Mouse (Mus musculus) heart, embryonic 14.5 days (tissue): ENCODE data around the gene Oprl1. TPM values are rescaled to one million over a fixed set of nuclear protein-coding genes. Genes with fewer than 3 reads are reported as not detected.

Source experiments
- ATAC-seq: fragments of 200-750 bp; cut with Nextera tagmentation; 2 replicates; pipeline ENCODE4 v1.8.0; 2017; ENCODE audit warnings: low read depth, moderate TSS enrichment; ENCODE audit not compliant: insufficient number of reproducible peaks, insufficient read depth, low FRiP score
- H3K27ac ChIP-seq, 2 experiments: fragments of 200-500 bp in 1 of 2; fragments of 300-500 bp in 1 of 2; sonication (generic) in 1 of 2; replicated peaks in 1 of 2; 2 replicates each; pipeline ENCODE4 v1.5.1; 2012 to 2014; ENCODE audit warnings: low read depth in 2 of 2, low read length in 2 of 2, control low read depth in 1 of 2, mild to moderate bottlenecking in 1 of 2, mixed read lengths in 1 of 2; ENCODE audit not compliant: control insufficient read depth in 1 of 2, insufficient read depth in 1 of 2
- H3K27me3 ChIP-seq: fragments of 300-500 bp; sonication (generic); 2 replicates; pipeline ENCODE4 v1.6.1; 2014; ENCODE audit warnings: mild to moderate bottlenecking, low read length, control low read depth; ENCODE audit not compliant: control insufficient read depth, insufficient read depth
- H3K36me3 ChIP-seq: fragments of 300-500 bp; sonication (generic); 2 replicates; pipeline ENCODE4 v1.6.1; 2014; ENCODE audit warnings: mild to moderate bottlenecking, control low read depth, low read length, mixed read lengths; ENCODE audit not compliant: control insufficient read depth, insufficient read depth
- H3K4me1 ChIP-seq, 2 experiments: fragments of 200-500 bp in 1 of 2; fragments of 300-500 bp in 1 of 2; sonication (generic) in 1 of 2; 2 replicates each; pipeline ENCODE4 v1.6.1; 2012 to 2014; ENCODE audit warnings: low read length in 2 of 2, control low read depth in 1 of 2, mixed read lengths in 1 of 2; ENCODE audit not compliant: control insufficient read depth in 2 of 2, insufficient read depth in 2 of 2
- H3K4me2 ChIP-seq: fragments of 300-500 bp; sonication (generic); 2 replicates; pipeline ENCODE4 v1.6.1; 2014; ENCODE audit warnings: mild to moderate bottlenecking, low read length
- H3K4me3 ChIP-seq, 2 experiments: fragments of 200-500 bp in 1 of 2; fragments of 300-500 bp in 1 of 2; sonication (generic) in 1 of 2; 2 replicates each; pipeline ENCODE4 v1.5.1; 2012 to 2014; ENCODE audit warnings: low read length in 2 of 2, mild to moderate bottlenecking in 2 of 2, control low read depth in 1 of 2, low read depth in 1 of 2, moderate library complexity in 1 of 2; ENCODE audit not compliant: control insufficient read depth in 1 of 2, insufficient read depth in 1 of 2
- H3K9ac ChIP-seq: fragments of 300-500 bp; sonication (generic); 2 replicates; pipeline ENCODE4 v1.6.1; 2014; ENCODE audit warnings: mild to moderate bottlenecking, low read length
- H3K9me3 ChIP-seq: fragments of 300-500 bp; sonication (generic); 2 replicates; pipeline ENCODE4 v1.6.1; 2016; ENCODE audit warnings: low read length, control low read depth; ENCODE audit not compliant: control insufficient read depth
- WGBS: fragments of 180-500 bp; shearing (Covaris S2); extraction: QIAGEN DNeasy Blood & Tissue Kit; methylation state at CpG from one replicate; pipeline ENCODE4 v1.1.7; 2014; 5-methylcytosine and 5-hydroxymethylcytosine counted together
- polyA plus RNA-seq: library from polyadenylated mRNA; unstranded; fragments of >200 nt; fragmentation: Nextera tagmentation; extraction: Ambion mirVana; gene quantifications from 2 replicates; pipeline ENCODE4 v1.2.1, GENCODE M21; 2014

The Oprl1 gene
- polyA plus RNA-seq, 1 experiment from 2014 or later, result 4.1 TPM

DNA sequence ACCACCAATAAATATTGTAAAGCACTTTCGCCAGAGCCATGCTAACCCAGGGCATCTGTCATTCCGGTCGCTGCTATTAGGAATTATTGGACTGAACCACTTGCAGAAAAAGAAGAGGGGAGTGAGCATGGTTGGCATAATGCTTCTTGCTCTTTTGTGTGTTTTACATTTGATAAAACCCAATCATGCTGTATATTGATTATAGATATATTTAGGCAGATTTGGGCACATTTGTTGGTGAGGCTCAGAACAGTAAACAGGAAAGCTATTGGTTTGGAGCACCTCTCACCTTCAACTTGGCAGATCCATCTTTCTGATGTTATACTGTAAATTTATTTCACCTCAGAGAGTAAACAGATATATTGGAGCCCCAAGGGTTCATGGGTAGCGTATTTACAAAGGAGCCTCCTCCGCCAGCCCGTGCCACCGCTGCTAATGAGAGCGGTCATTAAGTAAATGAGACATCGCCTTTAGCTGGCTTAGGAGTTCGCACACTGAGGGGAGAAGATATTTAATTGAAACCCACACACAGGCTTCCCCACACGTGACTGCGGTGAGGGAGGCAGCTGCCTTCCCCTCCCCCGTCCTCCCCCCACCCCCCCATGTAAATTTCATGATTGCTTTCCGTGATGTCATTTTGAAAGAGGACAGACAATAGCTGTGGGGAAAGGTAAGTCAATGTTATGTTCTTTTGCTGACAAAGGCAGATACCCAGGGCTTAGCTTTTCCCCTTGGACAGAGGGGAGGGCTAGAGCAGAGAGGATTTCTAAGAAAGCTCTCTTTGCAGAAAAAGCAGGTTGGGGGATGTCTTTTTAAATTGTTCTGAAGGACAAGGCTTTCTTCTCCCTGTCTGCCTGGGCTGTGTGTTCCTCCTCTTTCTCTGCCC is 52.1 kb downstream of the Oprl1 start:
- Histone ChIP-seq H3K36me3 (no peaks in the 10 kb centered on the region), H3K27me3 (peaks cover 24% of the 10 kb centered on the region; the same call in 1 of the 2 replicates), H3K9ac (no peak overlapping the region), H3K27ac (no peak overlapping the region), H3K9me3 (no peaks in the 10 kb centered on the region), H3K4me3 (no peak overlapping the region), H3K4me1 (no peaks in the 10 kb centered on the region), H3K4me2 (no peak overlapping the region)
- 60% methylated on average over 14 of the region's 14 CpGs for WGBS
- ATAC-seq, result no peak

- Histone ChIP-seq H3K9ac (no peak overlapping the region), H3K4me1 (no peaks in the 10 kb centered on the region), H3K36me3 (no peaks in the 10 kb centered on the region), H3K4me3 (no peak overlapping the region), H3K27ac (no peak overlapping the region), H3K9me3 (no peaks in the 10 kb centered on the region), H3K27me3 (0 out of 2 replicates have a peak, but pooled peaks cover 18% of the 10 kb centered on the region), H3K4me2 (no peak overlapping the region)
- ATAC-seq, result no peak
Measured at GRCm38 (mm10) chr2:181768451-181768850, 53.6 kb downstream of the Oprl1 start.

- Histone ChIP-seq H3K27me3 (0 out of 2 replicates have a peak, but pooled peaks cover 14% of the 10 kb centered on the region), H3K9me3 (no peaks in the 10 kb centered on the region), H3K36me3 (no peaks in the 10 kb centered on the region), H3K4me2 (no peak overlapping the region), H3K4me3 (no peak overlapping the region), H3K9ac (no peak overlapping the region), H3K4me1 (no peaks in the 10 kb centered on the region), H3K27ac (no peak overlapping the region)
- no peak for ATAC-seq
- 81% methylated on average over 2 of the region's 2 CpGs for WGBS
Measured at GRCm38 (mm10) chr2:181769397-181769796, 54.6 kb downstream of the Oprl1 start.

Other genes with a start within 250 kb of the Oprl1 start
- gene Abhd16b, start 221.8 kb upstream of the Oprl1 start, polyA plus RNA-seq, result 0.18 and 0.19 TPM in 2 replicates
- gene Tpd52l2, start 217.9 kb upstream of the Oprl1 start, polyA plus RNA-seq, result 128 and 139 TPM in 2 replicates
- gene Dnajc5, start 194.5 kb upstream of the Oprl1 start, polyA plus RNA-seq, result 69.8 and 81.3 TPM in 2 replicates
- 72.1 and 72.2 TPM in 2 replicates for gene Uckl1, start 130.1 kb upstream of the Oprl1 start, polyA plus RNA-seq
- 41.1 and 43.0 TPM in 2 replicates for gene Prpf6, start 123.1 kb upstream of the Oprl1 start, polyA plus RNA-seq
- gene Zfp512b, start 122.2 kb upstream of the Oprl1 start, polyA plus RNA-seq, result 29.3 and 32.0 TPM in 2 replicates
- gene Samd10, start 115.8 kb upstream of the Oprl1 start, polyA plus RNA-seq, result 13.3 and 14.0 TPM in 2 replicates
- not detected in 2 replicates for gene Gm29797, start 58.0 kb upstream of the Oprl1 start, polyA plus RNA-seq
- 44.1 and 49.2 TPM in 2 replicates for gene Sox18, start 43.4 kb upstream of the Oprl1 start, polyA plus RNA-seq
- 20.5 and 21.8 TPM in 2 replicates for gene Tcea2, start 34.7 kb upstream of the Oprl1 start, polyA plus RNA-seq
- 42.8 and 44.2 TPM in 2 replicates for gene Rgs19, start 21.0 kb upstream of the Oprl1 start, polyA plus RNA-seq
- not detected in 2 replicates for gene Lkaaear1, start 16.6 kb upstream of the Oprl1 start, polyA plus RNA-seq
- 0.74 TPM in 1 of 2 replicates, not detected in the other for gene Myt1, start 48.3 kb downstream of the Oprl1 start, polyA plus RNA-seq
- gene Pcmtd2, start 122.8 kb downstream of the Oprl1 start, polyA plus RNA-seq, result 29.2 and 32.1 TPM in 2 replicates
- gene Polr3k, start 149.3 kb downstream of the Oprl1 start, polyA plus RNA-seq, result 44.9 and 47.7 TPM in 2 replicates